Mouse (Mus musculus) intestine, postnatal 0 days (tissue): ENCODE results near the gene Gpr162. TPM values are rescaled to one million over a fixed set of nuclear protein-coding genes. Genes with fewer than 3 reads are reported as not detected.

Experiments used
- ATAC-seq: fragments of 200-750 bp; cut with Nextera tagmentation; 2 replicates; pipeline ENCODE4 v1.8.0; 2017; ENCODE audit warnings: mild to moderate bottlenecking, moderate TSS enrichment, moderate library complexity
- H3K27ac ChIP-seq: fragments of 300-500 bp; sonication (generic); 2 replicates; pipeline ENCODE4 v1.5.1; 2014; ENCODE audit warnings: mild to moderate bottlenecking, low read depth, low read length, moderate library complexity
- H3K27me3 ChIP-seq: fragments of 300-500 bp; sonication (generic); replicated peaks from 2 replicates; pipeline ENCODE4 v1.6.1; 2014; ENCODE audit warnings: low read length, mixed read lengths; ENCODE audit not compliant: control insufficient read depth, insufficient read depth
- H3K36me3 ChIP-seq: fragments of 300-500 bp; sonication (generic); 2 replicates; pipeline ENCODE4 v1.6.1; 2014; ENCODE audit warnings: mild to moderate bottlenecking, moderate library complexity; ENCODE audit not compliant: control insufficient read depth, insufficient read depth
- H3K4me1 ChIP-seq: fragments of 300-500 bp; sonication (generic); replicated peaks from 2 replicates; pipeline ENCODE4 v1.6.1; 2014; ENCODE audit warnings: antibody characterized with exemption, low read length, mixed read lengths; ENCODE audit not compliant: control insufficient read depth, insufficient read depth
- H3K4me2 ChIP-seq: fragments of 300-500 bp; sonication (generic); replicated peaks from 2 replicates; pipeline ENCODE4 v1.6.1; 2014; ENCODE audit warnings: low read depth, mild to moderate bottlenecking, moderate library complexity
- H3K4me3 ChIP-seq: fragments of 300-500 bp; sonication (generic); 2 replicates; pipeline ENCODE4 v1.5.1; 2014; ENCODE audit warnings: low read depth, low read length
- H3K9ac ChIP-seq: fragments of 300-500 bp; sonication (generic); 2 replicates; pipeline ENCODE4 v1.6.1; 2014; ENCODE audit warnings: mild to moderate bottlenecking, low read depth, low read length
- H3K9me3 ChIP-seq: fragments of 300-500 bp; sonication (generic); 2 replicates; pipeline ENCODE4 v1.6.1; 2016; ENCODE audit warnings: mixed run types; ENCODE audit not compliant: control insufficient read depth
- CTCF ChIP-seq: sonication (generic); IDR thresholded peaks from 2 replicates; pipeline ENCODE4 v1.5.1; 2016; ENCODE audit warnings: low read depth, mild to moderate bottlenecking, control low read depth, antibody characterized with exemption, moderate library complexity
- WGBS: fragments of 180-500 bp; shearing (Covaris S2); extraction: QIAGEN DNeasy Blood & Tissue Kit; methylation state at CpG from one replicate; pipeline ENCODE4 v1.1.7; 2014; 5-methylcytosine and 5-hydroxymethylcytosine counted together
- polyA plus RNA-seq: library from polyadenylated mRNA; unstranded; fragments of >200 nt; fragmentation: Nextera tagmentation; extraction: Ambion mirVana; gene quantifications from 2 replicates; pipeline ENCODE4 v1.2.1, GENCODE M21; 2015

Gpr162 gene
- polyA plus RNA-seq, 1 experiment from 2014 or later = 0.46 TPM

DNA sequence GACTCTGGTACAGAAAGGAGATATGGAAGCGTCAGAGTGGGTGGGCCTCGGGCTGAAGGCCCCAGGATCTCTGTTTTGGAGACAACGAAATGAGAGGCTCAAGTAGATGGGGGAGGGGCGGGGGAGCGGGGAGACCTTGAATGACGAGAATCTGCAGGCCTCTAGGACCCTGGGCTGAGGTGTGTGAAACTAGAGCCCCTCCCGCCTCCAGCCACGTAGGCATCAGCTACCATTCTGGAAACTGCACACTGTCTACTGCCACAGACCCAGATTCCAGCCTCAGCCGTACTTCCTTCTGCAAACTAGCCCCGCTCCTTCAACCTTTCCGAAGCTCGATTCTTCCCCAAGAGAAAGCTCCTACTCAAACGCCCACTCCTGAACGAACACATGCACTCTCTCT is 7.5 kb downstream of the Gpr162 start:
- TF ChIP-seq CTCF = no peak
- Histone ChIP-seq H3K36me3 (no peaks in the 10 kb centered on the region), H3K4me3 (peak overlapping the region; percentile 70; the same call in 1 of the 2 replicates), H3K9ac (no peak overlapping the region), H3K4me2 (peak overlapping the region; percentile 98), H3K27me3 (peaks cover 49% of the 10 kb centered on the region), H3K27ac (no peak overlapping the region), H3K9me3 (no peaks in the 10 kb centered on the region), H3K4me1 (no peaks in the 10 kb centered on the region)
- WGBS = 20% methylated on average over 14 of the region's 14 CpGs
- no peak for ATAC-seq

DNA sequence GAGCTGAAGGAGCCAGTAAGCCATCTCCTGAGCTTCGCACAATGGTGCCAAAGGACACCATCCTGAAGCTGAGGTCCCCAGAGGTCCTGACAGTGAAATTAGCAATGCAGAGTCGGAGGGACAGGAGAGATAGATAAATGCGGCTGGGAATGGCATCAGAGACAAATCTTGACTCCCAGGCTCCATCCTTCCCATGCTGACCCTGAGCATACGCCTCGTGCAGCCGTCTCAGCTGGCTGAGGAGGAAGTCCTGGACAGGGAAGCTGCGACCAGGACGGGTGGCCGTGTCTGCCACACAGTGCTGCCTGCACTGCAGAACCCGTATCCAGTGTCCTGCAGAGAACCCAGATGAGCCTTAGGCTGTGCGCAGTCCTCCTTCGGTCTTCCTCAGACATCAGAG is 9.1 kb downstream of the Gpr162 start:
- H3K4me2 ChIP-seq = no peak overlapping the region
- WGBS = 70% methylated on average over 12 of the region's 12 CpGs
- no peaks in the 10 kb centered on the region for H3K4me1 ChIP-seq
- no peak overlapping the region for H3K27ac ChIP-seq
- ATAC-seq = no peak
- TF ChIP-seq CTCF = no peak
- no peaks in the 10 kb centered on the region for H3K36me3 ChIP-seq
- no peak overlapping the region for H3K9ac ChIP-seq
- no peaks in the 10 kb centered on the region for H3K9me3 ChIP-seq
- peaks cover 41% of the 10 kb centered on the region for H3K27me3 ChIP-seq
- H3K4me3 ChIP-seq = no peak overlapping the region

DNA sequence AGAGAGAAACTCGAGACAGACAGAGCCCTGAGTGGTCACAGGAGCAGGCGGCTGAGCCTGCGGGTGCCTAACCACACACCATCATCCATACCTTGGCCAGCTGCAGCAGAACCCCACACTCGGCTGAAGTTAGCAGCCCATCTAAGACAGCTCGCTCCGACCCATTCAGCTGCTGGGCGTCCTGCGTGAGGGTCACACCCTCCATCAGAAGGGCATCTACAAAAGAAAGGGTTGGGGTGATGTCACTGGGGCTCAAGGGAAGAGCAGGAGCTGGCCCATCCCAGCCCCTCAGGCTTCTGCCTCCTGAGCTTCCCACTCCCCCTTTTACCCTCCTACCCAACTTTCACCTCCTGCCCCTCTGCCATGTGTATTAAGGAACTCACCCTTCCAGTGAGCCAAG is 13.2 kb downstream of the Gpr162 start:
- Histone ChIP-seq H3K9ac (no peak overlapping the region), H3K4me3 (no peak overlapping the region), H3K4me1 (no peaks in the 10 kb centered on the region), H3K36me3 (no peaks in the 10 kb centered on the region; the same call in 1 of the 2 replicates), H3K4me2 (no peak overlapping the region), H3K27ac (no peak overlapping the region), H3K9me3 (no peaks in the 10 kb centered on the region), H3K27me3 (peaks cover 3% of the 10 kb centered on the region; the same call in 1 of the 2 replicates)
- TF ChIP-seq CTCF = no peak
- WGBS = 60% methylated on average over 8 of the region's 8 CpGs
- no peak for ATAC-seq

DNA sequence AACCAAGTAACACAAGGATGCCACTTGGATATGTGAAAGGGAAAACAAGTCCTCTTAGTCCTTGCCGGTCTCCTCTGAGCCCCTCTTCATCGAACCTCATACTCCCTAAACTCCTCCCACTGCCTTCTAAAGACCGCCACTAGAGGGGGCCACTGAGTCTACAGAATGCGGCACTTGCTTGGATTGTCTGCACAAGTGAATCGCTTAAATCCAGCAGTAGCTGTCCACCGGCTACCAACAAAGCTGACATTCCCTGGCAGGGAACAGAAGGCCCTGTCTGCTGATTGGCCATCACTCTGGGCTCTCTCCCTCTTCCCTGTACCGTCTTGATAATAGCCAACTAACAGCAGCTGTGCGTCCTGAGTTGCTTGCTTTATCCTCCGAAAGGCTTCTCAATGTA is 16.5 kb downstream of the Gpr162 start:
- no peaks in the 10 kb centered on the region; the same call in 1 of the 2 replicates for H3K36me3 ChIP-seq
- no peaks in the 10 kb centered on the region for H3K4me1 ChIP-seq
- no peaks in the 10 kb centered on the region for H3K9me3 ChIP-seq
- WGBS = 11% methylated on average over 9 of the region's 9 CpGs
- ATAC-seq = peak; percentile 61; the same call in 1 of the 2 replicates
- H3K9ac ChIP-seq = no peak overlapping the region
- H3K4me2 ChIP-seq = no peak overlapping the region
- no peaks in the 10 kb centered on the region for H3K27me3 ChIP-seq
- peak; percentile 98 for TF ChIP-seq CTCF
- no peak overlapping the region for H3K27ac ChIP-seq
- H3K4me3 ChIP-seq = no peak overlapping the region

DNA sequence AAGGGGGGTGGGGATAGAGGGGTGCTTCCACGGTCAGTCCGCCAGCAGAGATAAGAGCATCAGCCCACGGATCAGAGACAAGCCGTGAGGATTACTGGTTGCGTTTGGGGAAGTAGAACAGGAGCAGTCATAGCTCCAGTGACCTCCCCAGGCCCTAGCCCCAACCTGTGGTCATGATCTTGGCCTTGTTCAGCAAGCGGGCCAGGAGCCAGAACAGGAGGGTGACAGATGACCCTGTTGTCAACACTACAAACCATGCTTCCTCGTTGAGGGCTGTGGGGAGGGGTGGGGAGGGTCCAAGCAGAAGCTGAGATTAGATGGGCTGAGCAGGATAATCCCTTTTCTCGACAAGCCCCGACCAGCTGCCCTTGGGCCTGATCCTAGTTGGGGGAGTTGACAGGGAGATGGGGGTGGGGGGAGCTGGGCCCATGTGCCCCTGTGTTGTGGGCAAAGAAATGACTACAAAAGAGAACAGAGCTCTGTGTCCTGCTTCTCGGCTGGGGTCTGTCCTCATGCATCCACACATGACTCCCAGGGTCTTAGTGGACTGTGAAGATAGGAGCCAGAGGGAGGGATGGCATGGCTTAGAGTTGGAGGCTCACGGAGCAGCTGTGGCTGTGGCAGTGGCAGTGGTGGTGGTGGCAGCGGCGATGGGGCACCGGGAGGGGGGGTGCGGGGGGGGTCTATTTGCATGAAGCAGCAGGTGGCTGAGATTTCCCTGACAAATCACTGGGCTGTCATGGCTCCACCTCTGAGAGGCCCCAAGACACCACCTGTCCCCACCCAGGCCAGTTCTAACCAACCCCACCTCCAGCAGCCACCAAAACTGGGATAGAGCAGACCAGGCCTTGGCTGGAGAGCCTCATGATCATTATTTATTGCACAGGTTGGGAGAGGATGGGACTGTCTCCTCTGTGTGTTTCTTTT is 23.3 kb downstream of the Gpr162 start, which contains the start of gene Gnb3:
TSS of gene Gnb3 (minus strand) at position 35 of the 927 bp plus-strand sequence.
- peaks cover 5% of the 10 kb centered on the region for H3K36me3 ChIP-seq
- ATAC-seq = no peak
- H3K27ac ChIP-seq = no peak within 1 kb of the TSS
- H3K27me3 ChIP-seq = no peaks in the 10 kb centered on the region
- no peak for TF ChIP-seq CTCF
- H3K9ac ChIP-seq = 0 out of 2 replicates have a peak within 1 kb of the TSS, but pooled peaks have one; percentile 7
- no peaks in the 10 kb centered on the region for H3K4me1 ChIP-seq
- H3K4me3 ChIP-seq = no peak within 1 kb of the TSS
- no peak within 1 kb of the TSS for H3K4me2 ChIP-seq
- no peaks in the 10 kb centered on the region for H3K9me3 ChIP-seq
- 34% methylated on average over 15 of the region's 15 CpGs for WGBS

DNA sequence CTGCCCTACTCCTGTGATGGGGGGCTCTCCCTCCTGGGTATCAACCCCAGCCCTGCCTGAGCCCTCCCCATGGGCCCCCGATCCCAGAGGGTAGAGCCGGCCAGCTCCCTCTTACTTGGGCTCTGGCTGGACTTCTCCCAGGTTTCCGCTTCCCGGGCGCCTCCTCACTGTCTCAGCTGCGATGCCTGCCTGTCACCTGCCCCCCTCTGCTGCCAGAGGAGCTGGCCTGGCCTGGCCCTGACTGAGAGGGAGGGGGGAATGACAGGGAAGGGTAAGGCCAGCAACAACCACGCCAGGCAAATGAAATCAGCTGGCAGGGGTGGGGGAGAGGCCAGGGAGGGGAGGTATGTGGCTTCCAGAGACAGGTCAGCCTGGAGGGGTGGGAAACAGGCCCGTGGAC is 24.0 kb downstream of the Gpr162 start:
- no peak overlapping the region for H3K4me2 ChIP-seq
- no peaks in the 10 kb centered on the region for H3K4me1 ChIP-seq
- H3K9me3 ChIP-seq = no peaks in the 10 kb centered on the region
- 30% methylated on average over 8 of the region's 8 CpGs for WGBS
- H3K27ac ChIP-seq = no peak overlapping the region
- H3K9ac ChIP-seq = 0 out of 2 replicates have a peak overlapping the region, but pooled peaks have one; percentile 7
- TF ChIP-seq CTCF = no peak
- H3K36me3 ChIP-seq = peaks cover 5% of the 10 kb centered on the region
- H3K27me3 ChIP-seq = no peaks in the 10 kb centered on the region
- no peak overlapping the region for H3K4me3 ChIP-seq
- ATAC-seq = no peak
